Mouse (Mus musculus) urinary bladder, postnatal 4 days (tissue): ENCODE results near the gene Pih1d2.

Experiments
- DNase-seq, 2 experiments: peaks; one replicate each; pipeline ENCODE4 v3.0.0; 2021 to 2022; ENCODE audit warnings: low spot score in 2 of 2

The Pih1d2 gene

GRCm38 (mm10) chr9:50616766-50617603, at the start of gene Pih1d2, which contains the start of gene Nkapd1:
Gene Pih1d2 (plus strand): TSS chr9:50617321.
Gene Nkapd1 (minus strand): TSS chr9:50617464.
- peak; percentile 83 to 85 for DNase-seq

GRCm38 (mm10) chr9:50567372-50567771, 49.7 kb upstream of the Pih1d2 start:
- DNase-seq, result no peak

DNA sequence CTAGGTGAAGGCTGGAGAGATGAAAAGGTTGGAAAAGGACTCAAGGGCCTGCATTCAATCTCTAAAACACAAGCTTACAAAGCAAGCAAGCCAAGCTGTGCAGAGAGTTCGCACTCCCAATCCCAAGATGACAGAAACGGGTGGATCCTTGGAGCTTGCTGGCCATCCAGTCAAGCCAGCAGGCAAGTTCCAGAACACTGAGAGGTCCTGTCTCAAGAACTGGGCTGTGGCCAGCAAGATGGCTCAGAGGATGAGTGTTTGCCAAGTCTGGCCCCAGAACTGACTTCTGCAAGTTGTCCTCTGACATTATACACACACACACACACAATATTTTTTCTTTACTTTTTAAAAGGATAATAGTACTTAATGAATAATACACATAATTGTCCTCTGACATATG, 49.2 kb upstream of the Pih1d2 start:
- DNase-seq, result no peak

GRCm38 (mm10) chr9:50569599-50570525, 47.3 kb upstream of the Pih1d2 start:
- no peak for DNase-seq

DNA sequence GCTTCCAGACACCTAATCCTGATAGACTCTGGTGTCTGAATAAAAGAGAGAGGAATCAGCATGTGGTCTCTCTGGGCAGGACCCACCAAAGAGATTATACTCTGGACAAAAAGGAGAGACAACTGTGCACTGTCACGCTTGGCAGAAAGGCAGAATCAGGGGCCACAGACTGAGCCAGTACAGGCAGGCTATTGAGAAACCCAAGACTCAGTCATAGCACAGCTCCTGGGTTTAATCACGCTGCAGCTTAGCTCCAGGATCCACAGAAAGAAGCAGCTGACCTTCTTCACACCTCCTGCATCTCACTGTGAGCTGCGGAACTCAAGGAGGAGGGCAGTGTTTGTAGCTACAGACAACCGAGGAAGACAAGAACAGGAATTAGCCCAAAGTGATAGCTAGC, 36.8 kb upstream of the Pih1d2 start:
- no peak for DNase-seq

GRCm38 (mm10) chr9:50585145-50585818, 31.8 kb upstream of the Pih1d2 start:
- no peak for DNase-seq

GRCm38 (mm10) chr9:50586955-50587354, 30.2 kb upstream of the Pih1d2 start:
- DNase-seq, result no peak

DNA sequence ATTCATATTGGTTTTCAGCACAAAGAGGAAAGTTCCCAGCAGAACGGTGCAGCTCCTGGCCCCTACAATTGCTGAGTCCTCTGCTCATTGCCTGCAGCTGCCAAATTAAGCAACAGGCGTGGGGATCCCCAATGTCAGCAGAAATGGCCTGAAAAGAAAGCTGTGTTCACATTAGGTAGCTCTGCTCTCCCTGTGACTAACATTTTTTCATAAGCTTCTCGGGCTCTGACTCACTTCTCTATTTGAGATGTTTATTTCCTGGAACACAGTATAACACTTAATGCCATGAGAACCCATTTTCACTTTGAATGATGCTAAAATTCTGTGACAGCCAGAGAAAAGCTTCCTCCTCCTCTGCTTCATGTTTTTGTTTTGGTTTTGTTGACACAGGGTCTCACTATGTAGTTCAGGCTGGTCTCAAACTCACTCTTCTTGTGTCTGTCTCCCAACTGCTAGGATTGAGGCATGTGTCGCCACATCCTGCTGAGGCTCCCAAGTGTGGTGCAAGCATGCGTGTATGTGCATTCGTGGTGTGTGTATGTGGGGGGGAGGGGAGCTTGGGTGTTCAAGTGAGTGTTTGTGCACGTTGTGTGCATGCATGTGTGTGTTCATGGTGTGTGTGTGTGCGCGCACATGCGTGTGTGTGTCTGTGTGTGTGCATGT, 26.1 kb upstream of the Pih1d2 start:
- DNase-seq, result no peak

DNA sequence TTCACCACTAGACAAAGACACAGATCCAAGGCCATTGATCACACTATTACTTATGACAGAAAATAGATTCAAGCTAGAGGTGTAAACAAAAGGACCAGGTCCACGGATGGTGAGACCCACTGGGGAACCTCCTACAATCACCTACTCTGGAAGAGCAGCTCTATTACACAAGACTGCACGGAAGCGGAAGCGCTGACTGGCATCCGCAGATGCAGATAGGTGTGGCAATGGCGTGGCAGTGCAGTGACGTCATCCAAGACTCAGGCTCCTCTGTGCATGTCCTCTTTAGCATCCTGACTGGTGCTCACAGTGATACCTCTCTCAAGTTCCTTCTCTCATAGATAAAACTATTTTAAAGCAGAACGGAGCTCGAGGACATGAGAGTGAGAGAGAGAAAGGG, 24.2 kb upstream of the Pih1d2 start:
- DNase-seq, result no peak

GRCm38 (mm10) chr9:50593544-50593943, 23.6 kb upstream of the Pih1d2 start:
- no peak for DNase-seq

DNA sequence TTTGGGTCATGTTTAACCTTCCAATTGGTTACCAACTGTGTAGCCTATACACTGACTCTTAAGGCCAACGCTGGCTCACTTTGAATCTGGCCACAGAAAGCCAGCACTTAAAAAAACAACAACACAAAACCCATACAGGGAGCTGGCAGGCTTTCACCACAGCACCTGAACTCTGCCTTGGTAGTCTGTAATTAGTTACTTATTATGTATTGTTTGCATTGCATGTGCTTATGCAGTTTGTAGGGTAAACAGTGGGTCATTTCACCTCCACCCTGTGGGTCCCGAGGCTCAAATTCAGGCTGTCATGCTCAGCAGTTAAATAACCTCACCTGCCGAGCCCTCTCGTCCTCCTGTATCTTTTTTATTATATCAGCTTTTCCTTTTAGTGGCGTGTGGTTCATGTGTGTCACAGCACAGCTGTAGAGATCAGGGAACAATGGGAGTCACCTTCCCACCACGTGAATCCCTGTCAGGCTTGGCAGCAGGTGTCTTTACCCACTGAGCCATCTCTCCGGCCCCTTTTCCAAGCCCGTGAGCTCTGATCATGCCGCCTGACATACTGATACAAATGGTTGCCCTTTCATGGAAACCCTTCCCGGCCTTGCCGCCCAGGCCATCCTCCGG, 22.2 kb upstream of the Pih1d2 start:
- DNase-seq, result no peak

- DNase-seq, result no peak
Measured at GRCm38 (mm10) chr9:50596973-50597372, 20.1 kb upstream of the Pih1d2 start.

DNA sequence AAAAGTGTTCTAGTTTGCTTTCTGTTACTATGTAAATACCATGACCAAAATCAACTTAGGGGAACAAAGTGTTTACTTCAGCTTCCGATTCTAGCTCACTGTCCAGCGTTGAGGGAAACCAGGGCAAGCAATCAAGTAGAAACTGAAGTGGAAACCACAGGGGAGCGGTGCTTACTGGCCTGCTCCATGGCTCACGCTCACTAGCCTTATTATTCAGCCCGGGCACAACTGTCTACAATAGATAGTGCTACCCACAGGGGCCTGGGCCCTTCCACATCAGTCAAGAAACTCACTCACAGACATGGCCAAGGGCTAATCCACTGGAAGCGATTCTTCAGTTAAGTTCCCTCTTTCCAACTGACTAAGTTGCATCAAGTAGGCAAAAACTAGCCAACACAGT, 15.6 kb upstream of the Pih1d2 start:
- no peak for DNase-seq

DNA sequence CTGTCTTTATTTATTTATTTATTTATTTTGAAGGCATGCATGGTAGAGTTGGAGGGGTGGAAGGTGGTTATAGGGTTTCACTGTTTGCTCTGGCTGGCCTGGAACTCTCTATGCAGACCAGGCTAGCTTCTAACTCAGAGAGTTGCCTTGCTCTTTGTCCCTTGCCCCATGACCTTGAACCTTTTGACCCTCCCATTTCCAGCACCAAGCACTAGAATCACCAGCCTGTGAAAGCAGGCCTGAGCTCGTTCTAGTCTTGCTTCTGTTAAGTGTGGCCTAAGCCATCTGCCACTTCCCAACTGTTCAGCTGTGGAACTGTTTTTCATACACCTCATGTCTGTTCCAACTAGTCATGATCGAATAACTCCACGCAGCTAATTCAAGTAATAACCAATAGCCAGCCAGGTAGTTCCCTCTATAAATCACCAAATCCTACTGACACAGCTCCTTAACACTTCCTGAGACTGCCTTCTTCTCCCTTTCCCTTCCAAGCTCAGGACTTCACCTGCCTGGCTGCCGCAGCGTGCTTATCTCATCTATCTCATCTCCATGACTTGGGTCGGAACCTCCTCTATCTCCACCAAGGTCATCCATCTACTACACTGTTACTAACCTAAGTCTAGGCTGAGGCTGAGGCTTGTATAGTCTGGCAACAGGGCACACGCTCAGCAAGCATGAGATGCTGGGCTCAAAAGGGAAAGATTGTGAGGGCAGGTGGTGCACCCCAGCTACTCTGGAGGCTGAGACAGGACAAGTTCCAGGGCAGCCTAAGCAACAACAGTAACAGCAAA, 14.9 kb upstream of the Pih1d2 start:
- DNase-seq, result no peak

DNA sequence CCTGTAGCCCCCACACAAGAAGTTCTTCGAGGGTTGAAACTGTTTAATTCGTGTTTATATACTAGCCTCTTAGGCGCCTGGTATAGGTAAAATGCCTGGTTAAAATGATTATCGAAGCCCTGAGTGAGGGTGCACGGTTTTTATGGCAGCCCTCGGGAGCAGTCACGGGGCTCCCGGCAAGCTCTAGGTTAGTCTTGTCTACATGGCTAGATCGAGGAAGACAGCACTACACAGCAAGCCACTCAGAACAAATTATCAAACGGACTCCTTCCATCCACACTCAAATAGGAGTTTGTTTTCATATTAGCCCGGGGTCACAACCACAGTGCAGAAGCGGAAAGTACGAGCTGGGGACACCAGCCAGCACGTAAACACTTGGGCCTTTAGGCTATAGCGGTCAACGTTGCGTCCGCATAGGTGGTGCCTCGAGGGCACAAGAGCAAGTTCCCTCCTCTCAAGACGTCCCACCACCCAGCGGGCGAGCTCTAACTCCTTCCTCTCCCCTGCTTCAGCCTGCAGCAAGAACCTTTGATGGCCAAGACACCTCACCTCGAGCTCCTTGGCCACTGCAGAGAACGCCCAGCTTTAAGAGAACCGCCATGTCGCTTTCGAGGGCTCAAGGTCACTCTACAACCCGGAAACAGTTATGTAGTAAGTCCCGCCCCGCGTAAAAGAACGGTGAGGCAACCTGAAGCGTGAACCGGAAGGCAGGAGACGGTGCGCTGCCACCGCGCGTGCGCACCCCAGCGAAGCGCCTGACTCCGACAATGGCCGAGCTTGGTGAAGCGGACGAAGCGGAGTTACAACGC, 13.7 kb upstream of the Pih1d2 start, which contains the start of the genes Sdhd and Timm8b:
Sdhd (minus strand) TSS at position 624 of the 809 bp plus-strand sequence.
Timm8b (plus strand) TSS at position 722 of the 809 bp plus-strand sequence.
- peak; percentile 90 to 92 for DNase-seq

DNA sequence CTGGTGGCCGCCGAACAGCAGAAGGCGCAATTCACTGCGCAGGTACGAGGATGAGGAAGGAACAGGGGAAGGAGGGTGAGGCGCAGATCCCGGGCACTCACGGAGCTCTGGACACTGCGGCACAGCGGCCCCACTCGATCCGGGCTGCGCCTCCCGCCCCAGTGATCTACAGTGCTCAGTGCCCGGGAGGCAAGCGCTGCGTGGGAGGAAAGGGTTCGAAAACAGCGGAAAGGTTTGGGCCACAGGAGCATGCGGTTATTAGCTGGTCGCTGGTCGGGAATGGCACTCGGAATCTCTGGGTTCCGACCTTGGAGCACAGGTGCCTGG, 13.2 kb upstream of the Pih1d2 start:
- DNase-seq, result no peak

DNA sequence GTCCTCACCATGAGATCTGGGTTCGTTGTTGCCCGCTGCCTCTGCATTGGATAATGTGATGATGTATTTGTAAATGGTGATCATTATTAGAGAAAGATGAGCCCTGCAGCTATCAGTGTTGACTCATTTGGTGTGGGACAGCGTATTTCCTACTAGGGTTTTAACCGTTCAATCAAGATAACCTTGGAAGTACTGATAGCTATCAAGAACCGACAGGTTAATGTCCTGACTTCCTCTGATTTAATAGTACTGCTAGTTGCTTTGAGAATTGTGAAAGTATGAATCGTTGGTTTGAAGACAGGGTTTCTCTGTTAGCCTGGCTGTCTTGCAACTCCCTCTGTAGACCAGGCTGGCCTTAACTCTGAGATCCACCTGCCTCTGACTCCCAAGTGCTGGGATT, 12.8 kb upstream of the Pih1d2 start:
- DNase-seq, result no peak

DNA sequence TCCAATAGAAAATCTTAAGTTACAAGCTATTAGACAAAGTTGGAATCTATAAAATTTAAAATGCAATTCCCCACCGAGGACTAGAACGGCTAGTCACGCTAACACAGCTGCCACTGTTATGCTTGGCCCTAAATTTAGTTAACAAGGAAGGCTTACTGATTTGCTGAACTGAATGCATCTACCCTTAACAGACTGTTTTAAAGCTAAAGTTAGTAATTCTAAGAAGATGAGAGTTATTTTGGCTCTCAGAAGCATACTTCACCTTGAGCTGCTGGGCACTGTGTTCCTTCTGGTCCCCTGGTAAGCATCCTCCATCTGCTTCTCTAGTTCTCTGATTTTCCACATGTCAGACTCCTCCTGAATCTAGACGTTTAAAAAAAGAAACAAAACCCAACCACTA, 5.0 kb upstream of the Pih1d2 start:
- DNase-seq, result no peak

- no peak for DNase-seq
Measured at GRCm38 (mm10) chr9:50616161-50616560, 960 bp upstream of the Pih1d2 start.
